Mouse (Mus musculus): Measurements from ENCODE around the gene Nav1.

DNA sequence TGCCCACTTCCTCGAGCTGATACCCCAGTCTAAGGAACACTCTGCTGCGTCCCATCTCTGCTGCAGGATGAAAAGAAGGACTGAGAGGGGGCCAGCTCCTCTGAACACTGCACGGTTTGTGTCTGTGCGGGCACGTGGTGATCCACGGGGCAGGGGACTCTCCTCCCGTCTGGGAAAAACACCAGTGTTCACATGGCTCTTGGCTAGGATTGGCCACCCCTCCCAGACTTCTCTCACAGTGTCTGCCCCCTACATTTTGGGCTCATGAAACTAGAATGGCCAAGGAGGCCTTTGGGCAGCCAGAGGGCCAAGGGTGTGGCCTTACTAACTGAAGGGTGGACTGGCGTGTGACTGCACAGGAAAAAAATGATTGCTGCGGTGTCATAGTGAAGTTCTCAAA is 125.4 kb downstream of the Nav1 start:
- no peak for TF ChIP-seq POLR2AphosphoS2 (IDR thresholded peaks at IDR 0.05; ENCODE audit: insufficient read length, low read depth)
- TF ChIP-seq POLR2A (IDR thresholded peaks at IDR 0.05; ENCODE audit: insufficient read length, low read depth): no peak
- no peak for TF ChIP-seq USF1 (IDR thresholded peaks at IDR 0.05; ENCODE audit: low read depth)
- no peak for TF ChIP-seq MAX (IDR thresholded peaks at IDR 0.05; ENCODE audit: low read depth)
- TF ChIP-seq E2F4 (IDR thresholded peaks at IDR 0.05; ENCODE audit: insufficient read depth): no peak
- TF ChIP-seq CEBPB (IDR thresholded peaks at IDR 0.05; ENCODE audit: insufficient read depth, poor library complexity, severe bottlenecking): no peak
- TF ChIP-seq TCF12 (IDR thresholded peaks at IDR 0.05; ENCODE audit: insufficient read depth, poor library complexity, severe bottlenecking): no peak
- TF ChIP-seq SRF (IDR thresholded peaks at IDR 0.05; ENCODE audit: control insufficient read depth, insufficient read length, low read depth): no peak
- TF ChIP-seq MYOG (IDR thresholded peaks at IDR 0.05; ENCODE audit: control insufficient read depth in 1 of 3, insufficient read depth in 1 of 3, insufficient read length in 2 of 3, low read depth in 2 of 3): no peak
- TF ChIP-seq REST (IDR thresholded peaks at IDR 0.05; ENCODE audit: insufficient read depth, insufficient read length): no peak
